In genomic region chr16:76133892-76134291, GRCm38 (mm10) we compare ENCODE assay signal across 23 mouse cellular contexts.
"Had no signal": no experiment of that assay in that cellular context is flagged by ENCODE, and none has a peak within 500 bp of the region (broad histone marks: within the 10 kb centered on the region; RNA-seq: fewer than 3 reads in every experiment).

No protein-coding gene starts in this region.

- H3K27me3 ChIP-seq: kidney, embryonic 15.5 days; limb, embryonic 12.5 days; limb, embryonic 15.5 days; midbrain, embryonic 13.5 days; neural tube, embryonic 13.5 days had no signal

- H3K4me3 ChIP-seq: kidney, embryonic 15.5 days; limb, embryonic 12.5 days; limb, embryonic 15.5 days; midbrain, embryonic 10.5 days; midbrain, embryonic 13.5 days; myocyte; neural tube, embryonic 13.5 days had no signal

- H3K4me2 ChIP-seq: kidney, embryonic 15.5 days; limb, embryonic 12.5 days; limb, embryonic 15.5 days; liver, embryonic 11.5 days; lung, embryonic 14.5 days; midbrain, embryonic 13.5 days; neural tube, embryonic 13.5 days had no signal

- H3K9me3 ChIP-seq: kidney, embryonic 15.5 days; limb, embryonic 12.5 days; limb, embryonic 15.5 days; midbrain, embryonic 10.5 days; midbrain, embryonic 13.5 days; neural tube, embryonic 13.5 days had no signal

- H3K4me1 ChIP-seq: kidney, embryonic 15.5 days; limb, embryonic 12.5 days; limb, embryonic 15.5 days; midbrain, embryonic 10.5 days; midbrain, embryonic 13.5 days had no signal

- ATAC-seq: liver, postnatal 0 days; lung, postnatal 0 days; midbrain, embryonic 13.5 days; midbrain, embryonic 16.5 days had no signal

- DNase-seq: kidney, adult 8-10 months; kidney, postnatal 10 days; kidney, postnatal 36 days; left cerebral cortex, postnatal 4 days; liver, postnatal 0 days; lung, embryonic 14.5 days; lung, postnatal 36 days; right cerebral cortex, postnatal 4 days; thymus, adult 2 months; thymus, postnatal 14 days; thymus, postnatal 4 days had no signal

- H3K36me3 ChIP-seq: kidney, embryonic 15.5 days; limb, embryonic 12.5 days; limb, embryonic 15.5 days; midbrain, embryonic 10.5 days; midbrain, embryonic 13.5 days; neural tube, embryonic 13.5 days had no signal

- H3K27ac ChIP-seq: kidney, embryonic 15.5 days; limb, embryonic 12.5 days; limb, embryonic 15.5 days; liver, embryonic 14.5 days; midbrain, embryonic 10.5 days; midbrain, embryonic 13.5 days; neural tube, embryonic 13.5 days; stomach, postnatal 0 days had no signal

- H3K9ac ChIP-seq: kidney, embryonic 15.5 days; limb, embryonic 12.5 days; limb, embryonic 15.5 days; liver, embryonic 14.5 days; liver, postnatal 0 days; lung, embryonic 14.5 days; midbrain, embryonic 13.5 days; neural tube, embryonic 13.5 days had no signal
